Mouse (Mus musculus): Measurements from ENCODE around the gene Pmel. TPM values are rescaled to one million over a fixed set of nuclear protein-coding genes. Genes with fewer than 3 reads are reported as not detected.
"Not testable (repeated sequence)": the region's sequence is repeated elsewhere in the genome, so short reads cannot be mapped to it uniquely, and the experiment has no call there.

Gene Pmel
- polyA plus RNA-seq, 1 experiment from 2014 or later = 0.22 TPM

- no peaks in the 10 kb centered on the region for H3K9me3 ChIP-seq (ENCODE audit: control insufficient read depth, low read length)
- peaks cover 10% of the 10 kb centered on the region for H3K4me1 ChIP-seq (ENCODE audit: control insufficient read depth, insufficient read depth, low read length)
- H3K4me2 ChIP-seq (ENCODE audit: low read length) = peak overlapping the region; percentile 66
- 89% methylated on average over 6 of the region's 6 CpGs for WGBS
- peak overlapping the region; percentile 37 for H3K4me3 ChIP-seq (replicated peaks; ENCODE audit: low read depth, low read length)
- no peak for DNase-seq
- H3K9ac ChIP-seq (replicated peaks; ENCODE audit: low read length) = no peak overlapping the region; the same call in 1 of the 2 replicates
- no peak overlapping the region; the same call in 1 of the 2 replicates for H3K27ac ChIP-seq (replicated peaks; ENCODE audit: low read depth, low read length)
- H3K27me3 ChIP-seq (ENCODE audit: control insufficient read depth, insufficient read depth, low read length) = no peaks in the 10 kb centered on the region
- no peaks in the 10 kb centered on the region for H3K36me3 ChIP-seq (ENCODE audit: control insufficient read depth, insufficient read depth, low read length)
- no peak for ATAC-seq (ENCODE audit: low FRiP score, low TSS enrichment)
Measured at GRCm38 (mm10) chr10:128697072-128697725, 6.8 kb upstream of the Pmel start.

- DNase-seq (no peak), ATAC-seq (ENCODE audit: low FRiP score, low TSS enrichment) (no peak)
- Histone ChIP-seq H3K4me3 (replicated peaks; ENCODE audit: low read depth, low read length) (no peak overlapping the region), H3K9ac (replicated peaks; ENCODE audit: low read length) (no peak overlapping the region), H3K4me1 (ENCODE audit: control insufficient read depth, insufficient read depth, low read length) (peaks cover 10% of the 10 kb centered on the region), H3K4me2 (ENCODE audit: low read length) (no peak overlapping the region), H3K36me3 (ENCODE audit: control insufficient read depth, insufficient read depth, low read length) (no peaks in the 10 kb centered on the region), H3K27ac (replicated peaks; ENCODE audit: low read depth, low read length) (no peak overlapping the region), H3K9me3 (ENCODE audit: control insufficient read depth, low read length) (no peaks in the 10 kb centered on the region), H3K27me3 (ENCODE audit: control insufficient read depth, insufficient read depth, low read length) (no peaks in the 10 kb centered on the region)
- 89% methylated on average over 5 of the region's 5 CpGs for WGBS
Measured at GRCm38 (mm10) chr10:128699006-128699405, 5.0 kb upstream of the Pmel start.

- Histone ChIP-seq H3K27me3 (ENCODE audit: control insufficient read depth, insufficient read depth, low read length) (no peaks in the 10 kb centered on the region), H3K4me2 (ENCODE audit: low read length) (no peak overlapping the region), H3K9ac (replicated peaks; ENCODE audit: low read length) (no peak overlapping the region), H3K9me3 (ENCODE audit: control insufficient read depth, low read length) (no peaks in the 10 kb centered on the region), H3K36me3 (ENCODE audit: control insufficient read depth, insufficient read depth, low read length) (no peaks in the 10 kb centered on the region), H3K4me1 (ENCODE audit: control insufficient read depth, insufficient read depth, low read length) (peaks cover 13% of the 10 kb centered on the region), H3K27ac (replicated peaks; ENCODE audit: low read depth, low read length) (no peak overlapping the region), H3K4me3 (replicated peaks; ENCODE audit: low read depth, low read length) (no peak overlapping the region)
- DNase-seq (no peak), ATAC-seq (ENCODE audit: low FRiP score, low TSS enrichment) (no peak)
- WGBS = 87% methylated on average over 11 of the region's 11 CpGs
Measured at GRCm38 (mm10) chr10:128699611-128700010, 4.4 kb upstream of the Pmel start.

- no peaks in the 10 kb centered on the region for H3K36me3 ChIP-seq (ENCODE audit: control insufficient read depth, insufficient read depth, low read length)
- ATAC-seq (ENCODE audit: low FRiP score, low TSS enrichment) (no peak), DNase-seq (no peak)
- no peak overlapping the region for H3K4me3 ChIP-seq (replicated peaks; ENCODE audit: low read depth, low read length)
- H3K9ac ChIP-seq (replicated peaks; ENCODE audit: low read length) = no peak overlapping the region
- H3K27me3 ChIP-seq (ENCODE audit: control insufficient read depth, insufficient read depth, low read length) = no peaks in the 10 kb centered on the region
- no peaks in the 10 kb centered on the region for H3K9me3 ChIP-seq (ENCODE audit: control insufficient read depth, low read length)
- 69% methylated on average over 5 of the region's 5 CpGs for WGBS
- H3K4me1 ChIP-seq (ENCODE audit: control insufficient read depth, insufficient read depth, low read length) = peaks cover 9% of the 10 kb centered on the region; the same call in 1 of the 2 replicates
- H3K27ac ChIP-seq (replicated peaks; ENCODE audit: low read depth, low read length) = no peak overlapping the region
- no peak overlapping the region for H3K4me2 ChIP-seq (ENCODE audit: low read length)
Measured at GRCm38 (mm10) chr10:128700712-128701111, 3.3 kb upstream of the Pmel start.

GRCm38 (mm10) chr10:128702328-128703007, 1.5 kb upstream of the Pmel start:
- ATAC-seq (ENCODE audit: low FRiP score, low TSS enrichment) = no peak
- 73% methylated on average over 6 of the region's 6 CpGs for WGBS
- no peak for DNase-seq

GRCm38 (mm10) chr10:128704491-128705316, 709 bp downstream of the Pmel start, which contains the start of gene Cdk2:
Gene Cdk2, minus strand, starts transcription at chr10:128705031.
- under 1% methylated on average over 61 of the region's 62 CpGs for WGBS
- Histone ChIP-seq H3K9me3 (ENCODE audit: control insufficient read depth, low read length) (no peaks in the 10 kb centered on the region), H3K4me1 (ENCODE audit: control insufficient read depth, insufficient read depth, low read length) (peaks cover 9% of the 10 kb centered on the region; the same call in 1 of the 2 replicates), H3K36me3 (ENCODE audit: control insufficient read depth, insufficient read depth, low read length) (no peaks in the 10 kb centered on the region), H3K9ac (replicated peaks; ENCODE audit: low read length) (peak within 1 kb of the TSS; percentile 46; the same call in 1 of the 2 replicates), H3K4me3 (replicated peaks; ENCODE audit: low read depth, low read length) (peak within 1 kb of the TSS; percentile 67), H3K27me3 (ENCODE audit: control insufficient read depth, insufficient read depth, low read length) (no peaks in the 10 kb centered on the region), H3K4me2 (ENCODE audit: low read length) (peak within 1 kb of the TSS; percentile 93), H3K27ac (replicated peaks; ENCODE audit: low read depth, low read length) (peak within 1 kb of the TSS; percentile 63; the same call in 1 of the 2 replicates)
- DNase-seq = peak; percentile 95
- peak; percentile 94 for ATAC-seq (ENCODE audit: low FRiP score, low TSS enrichment)

More at GRCm38 (mm10) chr10:128702328-128703007, 1.5 kb upstream of the Pmel start:
- Histone ChIP-seq H3K9me3 (ENCODE audit: control insufficient read depth, low read length) (no peaks in the 10 kb centered on the region), H3K4me3 (replicated peaks; ENCODE audit: low read depth, low read length) (no peak overlapping the region), H3K4me2 (ENCODE audit: low read length) (no peak overlapping the region), H3K36me3 (ENCODE audit: control insufficient read depth, insufficient read depth, low read length) (no peaks in the 10 kb centered on the region), H3K4me1 (ENCODE audit: control insufficient read depth, insufficient read depth, low read length) (peaks cover 9% of the 10 kb centered on the region; the same call in 1 of the 2 replicates), H3K27me3 (ENCODE audit: control insufficient read depth, insufficient read depth, low read length) (no peaks in the 10 kb centered on the region), H3K9ac (replicated peaks; ENCODE audit: low read length) (no peak overlapping the region), H3K27ac (replicated peaks; ENCODE audit: low read depth, low read length) (no peak overlapping the region)

- 10% methylated on average over 11 of the region's 11 CpGs for WGBS
- Histone ChIP-seq H3K9me3 (ENCODE audit: control insufficient read depth, low read length) (no peaks in the 10 kb centered on the region), H3K9ac (replicated peaks; ENCODE audit: low read length) (no peak overlapping the region; the same call in 1 of the 2 replicates), H3K4me2 (ENCODE audit: low read length) (peak overlapping the region; percentile 93), H3K36me3 (ENCODE audit: control insufficient read depth, insufficient read depth, low read length) (no peaks in the 10 kb centered on the region), H3K27ac (replicated peaks; ENCODE audit: low read depth, low read length) (no peak overlapping the region), H3K4me3 (replicated peaks; ENCODE audit: low read depth, low read length) (peak overlapping the region; percentile 67), H3K4me1 (ENCODE audit: control insufficient read depth, insufficient read depth, low read length) (peaks cover 9% of the 10 kb centered on the region; the same call in 1 of the 2 replicates), H3K27me3 (ENCODE audit: control insufficient read depth, insufficient read depth, low read length) (no peaks in the 10 kb centered on the region)
- ATAC-seq (ENCODE audit: low FRiP score, low TSS enrichment) (no peak), DNase-seq (no peak)
Measured at GRCm38 (mm10) chr10:128705317-128705693, 1.3 kb downstream of the Pmel start.

GRCm38 (mm10) chr10:128711318-128711717, 7.3 kb downstream of the Pmel start:
- H3K36me3 ChIP-seq (ENCODE audit: control insufficient read depth, insufficient read depth, low read length); H3K4me1 ChIP-seq (ENCODE audit: control insufficient read depth, insufficient read depth, low read length); H3K4me2 ChIP-seq (ENCODE audit: low read length); H3K27ac ChIP-seq (replicated peaks; ENCODE audit: low read depth, low read length); H3K4me3 ChIP-seq (replicated peaks; ENCODE audit: low read depth, low read length); ATAC-seq (ENCODE audit: low FRiP score, low TSS enrichment); H3K9ac ChIP-seq (replicated peaks; ENCODE audit: low read length); DNase-seq; H3K27me3 ChIP-seq (ENCODE audit: control insufficient read depth, insufficient read depth, low read length); H3K9me3 ChIP-seq (ENCODE audit: control insufficient read depth, low read length): not testable (repeated sequence)
- 94% methylated on average over 7 of the region's 7 CpGs for WGBS

Data from midbrain, embryonic 14.5 days (tissue).